Mouse (Mus musculus) thymus, postnatal 14 days (tissue): Measurements from ENCODE around the gene Stam.
"Not testable (repeated sequence)": the region's sequence is repeated elsewhere in the genome, so short reads cannot be mapped to it uniquely, and the experiment has no call there.

Experiments used
- DNase-seq: peaks from one replicate; pipeline ENCODE4 v3.0.0; 2021

Stam gene

DNA sequence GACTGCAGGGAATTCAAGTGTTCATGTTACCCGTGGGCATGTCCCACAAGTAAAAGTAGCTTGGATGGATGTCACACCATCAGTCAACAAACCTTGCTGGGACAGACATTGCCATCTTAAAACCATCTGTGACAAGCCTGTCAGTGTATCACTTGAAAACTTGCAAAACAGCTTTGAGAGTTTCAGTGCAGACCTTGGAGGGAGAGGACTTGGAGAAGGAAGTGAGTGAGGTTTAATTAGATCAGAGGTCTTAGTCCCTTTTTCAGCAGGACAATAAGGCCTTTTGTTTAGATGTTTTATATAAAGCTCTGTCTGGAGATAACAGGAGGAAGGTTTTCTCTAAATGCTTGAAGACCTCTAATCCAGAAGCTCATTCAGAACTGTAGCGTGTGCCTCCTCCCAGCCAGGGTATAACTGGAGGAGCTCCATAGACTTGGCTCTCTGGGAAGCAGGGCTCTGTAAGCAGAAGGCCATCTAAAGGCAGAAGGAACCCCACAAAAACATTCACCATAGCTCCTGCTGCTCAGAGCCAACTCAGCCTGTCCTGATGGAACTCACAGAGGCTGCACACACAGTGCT, 124.5 kb downstream of the Stam start:
- not testable (repeated sequence) for DNase-seq
